Mouse (Mus musculus) c-Kit-positive CD71-positive TER-119-negative erythroid progenitor cells, embryonic 14.5 days (primary cell): ENCODE measurements around the gene Hist2h2ac.
A peak's percentile ranks its signal among the peaks of the same experiment; 100 is the strongest.
"Not testable (repeated sequence)": the region's sequence is repeated elsewhere in the genome, so short reads cannot be mapped to it uniquely, and the experiment has no call there.

Experiments used
- DNase-seq: peaks from one replicate; pipeline ENCODE4 v3.0.0-alpha.2; 2013; ENCODE audit warnings: low read depth

Hist2h2ac gene

GRCm38 (mm10) chr3:96248141-96249033, 27.7 kb upstream of the Hist2h2ac start:
- no peak for DNase-seq

DNA sequence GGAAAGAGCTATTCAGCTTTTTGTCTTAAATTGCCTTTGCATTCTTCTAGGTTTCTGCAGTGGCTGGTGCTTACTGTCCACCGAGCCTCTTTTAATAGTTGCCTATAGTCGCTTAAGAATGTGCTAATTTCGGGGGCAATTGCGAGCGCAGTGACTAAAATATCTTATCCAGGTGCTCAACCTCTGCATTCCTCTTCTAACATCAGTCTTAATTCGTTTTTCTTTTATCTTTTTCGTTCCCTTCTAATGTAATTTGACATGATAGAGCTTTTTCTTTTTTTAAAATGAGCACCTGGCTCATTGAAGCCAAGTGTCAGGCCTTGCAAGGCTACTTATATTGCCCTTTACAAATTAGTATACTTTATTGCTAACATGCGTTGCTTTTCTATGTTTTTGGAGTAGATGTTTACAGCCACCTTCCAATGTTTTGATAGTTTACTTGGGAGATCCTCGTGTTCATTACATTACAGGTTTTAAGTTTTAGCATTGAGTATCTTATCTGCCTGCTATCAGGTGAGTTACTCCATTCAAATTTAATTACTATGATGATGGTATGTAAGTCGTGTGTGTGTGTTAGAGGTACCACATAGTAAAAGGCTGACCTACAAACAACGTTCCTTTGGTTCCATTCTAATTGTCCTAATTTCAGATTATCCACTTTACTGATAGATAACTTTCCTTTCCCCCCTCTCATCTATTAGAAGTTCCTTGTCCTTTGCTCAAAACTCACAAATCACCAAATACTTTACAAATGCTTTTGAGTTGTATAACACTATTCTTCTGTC, 26.9 kb upstream of the Hist2h2ac start:
- DNase-seq, result peak; percentile 52

DNA sequence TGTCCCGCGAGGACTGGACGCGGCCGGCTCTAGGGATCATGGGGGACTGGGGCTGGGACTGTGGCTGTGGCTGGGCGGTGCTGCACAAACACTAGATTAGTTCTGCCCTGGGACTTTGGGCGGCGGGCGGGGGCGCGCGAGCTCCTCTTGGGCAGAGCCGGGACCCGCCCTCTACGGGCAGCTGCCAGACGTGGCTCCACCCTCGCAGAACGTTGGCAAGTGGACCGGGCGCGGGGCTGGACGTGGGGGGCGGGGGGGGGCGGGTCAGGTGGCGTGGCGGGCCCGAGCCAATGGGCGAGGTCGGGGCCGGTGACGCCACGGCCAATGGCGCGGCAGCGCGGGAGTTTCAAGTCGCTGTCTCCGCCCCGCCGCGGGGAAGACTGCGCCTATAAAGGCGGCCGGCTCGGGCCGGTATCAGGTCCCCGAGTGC, 25.8 kb upstream of the Hist2h2ac start, which contains the start of gene Hist2h3c1:
Hist2h3c1 (plus strand) TSS at position 259 of the 430 bp plus-strand sequence.
- not testable (repeated sequence) for DNase-seq

DNA sequence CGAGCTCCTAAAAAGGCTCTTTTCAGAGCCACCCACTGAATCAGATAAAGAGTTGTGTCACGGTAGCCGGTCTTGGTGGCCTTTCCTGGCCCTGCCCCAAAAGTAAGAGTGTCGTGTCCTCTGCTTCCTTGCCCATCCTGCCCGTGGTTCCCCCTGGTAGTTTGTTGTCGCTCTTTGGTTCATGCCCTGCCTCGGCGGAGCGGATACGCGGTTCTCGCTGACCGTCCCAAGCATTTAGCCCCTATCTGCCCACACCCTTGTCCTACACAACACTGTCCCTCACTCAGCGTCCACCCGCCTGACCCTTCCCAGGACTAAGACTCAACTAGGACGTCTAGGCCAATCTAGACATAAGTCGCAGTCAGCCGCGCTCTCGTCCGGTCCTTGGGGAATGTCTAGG, 25.3 kb upstream of the Hist2h2ac start:
- DNase-seq, result not testable (repeated sequence)

- DNase-seq, result not testable (repeated sequence)
Observed at GRCm38 (mm10) chr3:96245003-96245886, 24.6 kb upstream of the Hist2h2ac start, which contains the start of gene Hist2h2aa1. Gene Hist2h2aa1, plus strand, starts transcription at chr3:96245497.

DNA sequence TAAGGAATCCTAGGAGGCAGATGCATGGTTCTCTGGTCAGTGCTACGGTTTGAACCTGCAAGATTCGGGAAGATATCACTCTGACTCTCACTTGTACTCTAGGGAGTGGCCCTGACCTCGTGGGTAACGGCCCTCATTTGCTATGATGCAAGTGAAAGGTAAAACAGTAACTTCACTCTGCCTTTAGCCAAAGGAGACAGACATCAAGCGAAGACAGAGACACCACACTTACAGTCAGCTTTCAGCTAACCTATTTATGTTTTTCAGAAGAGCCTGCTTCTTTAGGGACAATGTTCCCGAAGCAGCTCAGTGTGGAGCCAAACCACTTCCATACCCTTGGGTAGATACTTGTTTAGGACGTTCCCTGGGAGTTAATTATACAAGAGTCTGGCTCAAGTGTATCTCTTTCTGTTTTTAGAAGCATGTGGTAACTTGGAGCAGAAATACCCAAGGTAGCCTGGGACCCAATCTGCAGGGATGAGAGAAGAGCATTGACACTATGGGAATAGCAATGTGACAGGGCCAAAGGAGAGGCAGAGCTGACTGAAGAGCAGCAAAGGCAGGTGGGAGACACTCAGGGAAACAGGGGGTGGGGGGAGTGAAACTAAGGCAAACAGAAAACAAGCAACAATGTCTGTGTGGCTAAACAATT, 23.4 kb upstream of the Hist2h2ac start:
- no peak for DNase-seq

- DNase-seq, result no peak
Observed at GRCm38 (mm10) chr3:96240799-96241197, 20.1 kb upstream of the Hist2h2ac start.

GRCm38 (mm10) chr3:96239949-96240798, 19.5 kb upstream of the Hist2h2ac start, which contains the start of gene Hist2h2aa2:
Gene Hist2h2aa2, minus strand, starts transcription at chr3:96240276.
- DNase-seq, result not testable (repeated sequence)

GRCm38 (mm10) chr3:96238954-96239793, 18.5 kb upstream of the Hist2h2ac start, which contains the start of gene Hist2h3c2:
Gene Hist2h3c2, minus strand, starts transcription at chr3:96239127.
- not testable (repeated sequence) for DNase-seq

- DNase-seq, result peak; percentile 80
Observed at GRCm38 (mm10) chr3:96237904-96238511, 17.3 kb upstream of the Hist2h2ac start.

- peak; percentile 56 for DNase-seq
Observed at GRCm38 (mm10) chr3:96237335-96237903, 16.7 kb upstream of the Hist2h2ac start.

DNA sequence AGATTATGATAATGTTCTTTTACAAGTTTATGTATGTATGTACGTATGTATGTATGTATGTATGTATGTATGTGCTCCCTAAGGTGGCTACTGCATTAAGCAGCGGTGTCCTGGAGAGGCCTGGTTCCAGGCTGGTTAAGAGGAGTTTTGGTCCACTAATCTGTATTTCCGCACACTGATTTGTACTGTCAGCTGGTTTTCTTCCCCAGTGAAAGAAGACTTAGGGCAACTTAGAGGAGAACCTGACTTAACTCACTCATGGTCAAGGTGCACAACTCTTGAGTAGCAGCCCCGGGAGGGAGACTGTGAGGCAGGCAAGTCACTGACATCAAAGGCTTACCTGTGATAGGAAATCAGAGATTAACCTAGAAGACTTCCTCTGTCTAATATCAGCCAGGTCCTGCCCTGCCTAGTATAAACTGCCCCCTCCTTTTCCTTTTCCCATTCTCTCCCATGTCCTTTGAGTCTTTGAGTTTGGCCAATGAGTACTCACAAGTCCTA, 16.2 kb upstream of the Hist2h2ac start:
- DNase-seq, result no peak

DNA sequence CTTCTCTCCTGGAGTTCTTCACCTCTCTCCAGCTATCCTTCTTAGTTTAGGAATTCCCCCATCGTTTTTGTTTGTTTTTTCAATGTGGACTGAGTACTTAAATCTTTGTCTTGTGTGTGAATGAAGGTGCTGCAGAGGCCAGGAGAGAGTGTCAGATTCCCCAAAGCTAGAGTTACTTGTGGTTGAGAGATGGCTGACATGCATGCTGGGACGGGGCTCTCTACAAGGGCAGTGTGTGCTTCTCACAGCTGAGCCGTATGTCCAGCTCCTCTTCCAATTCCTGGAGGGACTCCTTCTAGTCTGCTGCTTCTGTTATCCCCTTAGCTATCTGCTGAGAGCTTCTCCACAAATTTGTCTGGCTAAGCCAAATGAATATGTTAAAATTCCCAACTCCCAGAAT, 15.2 kb upstream of the Hist2h2ac start:
- DNase-seq, result no peak

DNA sequence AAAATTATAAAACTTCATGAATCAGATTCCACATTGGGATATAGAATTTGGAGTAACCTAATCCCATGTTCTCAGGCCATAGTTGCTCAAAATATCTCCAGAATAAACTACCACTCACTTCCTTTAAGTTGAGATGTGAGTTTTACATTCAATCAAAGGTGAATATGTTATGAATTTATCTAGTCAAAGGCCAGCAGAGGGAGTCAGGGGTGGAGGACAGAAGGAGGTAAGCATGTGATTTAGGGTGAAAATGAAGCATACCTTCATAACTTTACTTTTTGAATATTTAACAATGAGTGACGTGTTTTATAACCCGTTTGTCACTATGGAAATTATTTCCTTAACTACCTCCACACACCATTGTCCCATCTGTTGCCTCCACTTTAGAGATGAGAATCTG, 14.2 kb upstream of the Hist2h2ac start:
- DNase-seq, result no peak

- DNase-seq, result no peak
Observed at GRCm38 (mm10) chr3:96231758-96232120, 11.1 kb upstream of the Hist2h2ac start.

DNA sequence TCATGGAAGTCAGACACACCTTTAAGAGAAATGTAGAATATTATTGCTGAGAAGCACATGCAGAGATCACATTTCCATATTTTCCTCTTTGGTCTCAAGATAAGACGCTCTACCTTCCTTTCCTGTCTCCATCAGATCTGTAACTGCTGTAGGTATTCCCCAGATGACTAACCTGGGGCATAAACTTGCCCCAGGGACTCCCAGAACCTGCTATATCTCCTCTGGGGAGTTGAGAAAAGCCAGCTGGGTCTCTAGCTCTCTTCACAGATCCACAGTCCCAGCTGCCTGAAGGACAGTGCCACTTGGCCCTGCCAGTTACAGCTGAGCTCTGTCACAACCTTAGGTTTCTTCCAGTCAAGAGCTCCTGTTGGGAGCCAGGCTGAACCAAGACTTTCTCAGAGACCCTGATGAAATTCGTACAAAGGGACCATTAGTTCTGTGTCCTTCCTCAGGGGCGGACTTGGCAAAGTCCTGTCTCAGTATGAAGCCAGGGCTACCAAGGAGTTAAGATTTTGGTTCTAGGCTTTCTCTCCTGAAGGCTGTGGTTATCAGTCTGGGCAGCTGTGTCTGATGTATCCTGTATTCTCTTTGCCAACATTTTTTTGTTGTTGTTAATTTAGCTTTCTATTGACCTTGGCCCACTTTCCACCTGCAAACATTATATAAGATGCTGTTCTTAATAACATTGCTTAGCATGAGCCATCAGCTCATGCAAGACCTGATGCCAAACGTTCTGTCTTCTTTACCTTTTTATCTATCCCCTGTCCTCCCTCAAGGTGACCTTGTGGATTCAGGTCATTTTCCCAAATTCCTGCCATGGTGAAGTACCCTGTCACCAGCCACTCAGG, 10.5 kb upstream of the Hist2h2ac start:
- DNase-seq, result no peak

- no peak for DNase-seq
Observed at GRCm38 (mm10) chr3:96230404-96230803, 9.7 kb upstream of the Hist2h2ac start.
